Mouse (Mus musculus) liver, embryonic 14.5 days (tissue): Measurements from ENCODE around the gene Psmb7. TPM values are rescaled to one million over a fixed set of nuclear protein-coding genes. Genes with fewer than 3 reads are reported as not detected.

Experiments used
- ATAC-seq: fragments of 200-750 bp; cut with Nextera tagmentation; 2 replicates; pipeline ENCODE4 v1.8.0; 2017; ENCODE audit warnings: moderate number of reproducible peaks, mild to moderate bottlenecking, moderate library complexity; ENCODE audit not compliant: insufficient read depth
- DNase-seq, 3 experiments: peaks; one replicate each; pipeline ENCODE4 v3.0.0-alpha.2; 2012 to 2013; ENCODE audit warnings: low read depth in 3 of 3, low spot score in 3 of 3
- H3K27ac ChIP-seq: fragments of 300-500 bp; sonication (generic); 2 replicates; pipeline ENCODE4 v1.5.1; 2014; ENCODE audit warnings: moderate library complexity, mild to moderate bottlenecking, control low read depth, inconsistent platforms
- H3K27me3 ChIP-seq: fragments of 300-500 bp; sonication (generic); 2 replicates; pipeline ENCODE4 v1.6.1; 2014; ENCODE audit warnings: mild to moderate bottlenecking, low read length, moderate library complexity; ENCODE audit not compliant: control insufficient read depth, insufficient read depth
- H3K36me3 ChIP-seq: fragments of 300-500 bp; sonication (generic); replicated peaks from 2 replicates; pipeline ENCODE4 v1.6.1; 2014; ENCODE audit warnings: low read depth; ENCODE audit not compliant: control insufficient read depth, insufficient read depth
- H3K4me1 ChIP-seq, 2 experiments: fragments of 200-500 bp in 1 of 2; fragments of 300-500 bp in 1 of 2; sonication (generic) in 1 of 2; replicated peaks; 2 replicates each; pipeline ENCODE4 v1.6.1; 2012 to 2014; ENCODE audit warnings: antibody characterized with exemption in 1 of 2, inconsistent platforms in 1 of 2, low read length in 1 of 2; ENCODE audit not compliant: control insufficient read depth in 2 of 2, insufficient read depth in 2 of 2
- H3K4me2 ChIP-seq: fragments of 300-500 bp; sonication (generic); 2 replicates; pipeline ENCODE4 v1.6.1; 2014; ENCODE audit warnings: low read depth, mild to moderate bottlenecking, control low read depth, moderate library complexity
- H3K4me3 ChIP-seq, 2 experiments: fragments of 200-500 bp in 1 of 2; fragments of 300-500 bp in 1 of 2; sonication (generic) in 1 of 2; 2 replicates each; pipeline ENCODE4 v1.5.1; 2012 to 2014; ENCODE audit warnings: low read depth in 2 of 2, low read length in 2 of 2, mild to moderate bottlenecking in 2 of 2, control low read depth in 1 of 2, inconsistent platforms in 1 of 2, moderate library complexity in 1 of 2; ENCODE audit not compliant: insufficient read depth in 1 of 2
- H3K9ac ChIP-seq: fragments of 300-500 bp; sonication (generic); replicated peaks from 2 replicates; pipeline ENCODE4 v1.6.1; 2014; ENCODE audit warnings: mild to moderate bottlenecking, control low read depth, moderate library complexity
- H3K9me3 ChIP-seq: fragments of 300-500 bp; sonication (generic); 2 replicates; pipeline ENCODE4 v1.6.1; 2016; ENCODE audit warnings: low read length, mixed read lengths; ENCODE audit not compliant: control insufficient read depth
- CTCF ChIP-seq: IDR thresholded peaks from 2 replicates; pipeline ENCODE4 v1.5.1; 2016; ENCODE audit warnings: antibody characterized with exemption, low read depth, control low read depth
- EP300 ChIP-seq: IDR thresholded peaks from 2 replicates; pipeline ENCODE4 v1.6.1; 2016; ENCODE audit warnings: antibody characterized with exemption, low read depth
- WGBS: fragments of 180-500 bp; shearing (Covaris S2); extraction: QIAGEN DNeasy Blood & Tissue Kit; methylation state at CpG from one replicate; pipeline ENCODE4 v1.1.7; 2014; ENCODE audit not compliant: insufficient replicate concordance; 5-methylcytosine and 5-hydroxymethylcytosine counted together
- polyA plus RNA-seq, 2 experiments: library from polyadenylated mRNA; depleted of rRNA in 1 of 2; stranded (reverse) in 1 of 2; unstranded in 1 of 2; fragments of >200 nt; fragmentation: Nextera tagmentation in 1 of 2; extraction: Ambion mirVana in 1 of 2; gene quantifications; 2 replicates each; pipeline versions ENCODE4 v1.2.1 to v1.2.3; 2012 to 2014

The Psmb7 gene
- polyA plus RNA-seq, 2 experiments = 152 to 179 TPM

GRCm38 (mm10) chr2:38652565-38653292 lies 8.8 kb upstream of the Psmb7 start:
- Histone ChIP-seq H3K27ac (no peak overlapping the region), H3K4me1 (no peaks in the 10 kb centered on the region), H3K4me2 (no peak overlapping the region), H3K27me3 (peaks cover 2% of the 10 kb centered on the region), H3K9me3 (no peaks in the 10 kb centered on the region), H3K4me3 (no peak overlapping the region), H3K36me3 (no peaks in the 10 kb centered on the region), H3K9ac (no peak overlapping the region)
- no peak for ATAC-seq
- TF ChIP-seq CTCF (no peak), EP300 (no peak)
- WGBS = 52% methylated on average over 10 of the region's 10 CpGs
- no peak for DNase-seq

GRCm38 (mm10) chr2:38652098-38652497 lies 8.2 kb upstream of the Psmb7 start:
- no peak overlapping the region for H3K27ac ChIP-seq
- WGBS = 57% methylated on average over 7 of the region's 7 CpGs
- ATAC-seq (no peak), DNase-seq (no peak)
- TF ChIP-seq CTCF (no peak), EP300 (no peak)
- H3K4me2 ChIP-seq = no peak overlapping the region
- H3K27me3 ChIP-seq = no peaks in the 10 kb centered on the region
- H3K4me1 ChIP-seq = no peaks in the 10 kb centered on the region
- H3K9ac ChIP-seq = no peak overlapping the region
- no peak overlapping the region for H3K4me3 ChIP-seq
- no peaks in the 10 kb centered on the region for H3K36me3 ChIP-seq
- H3K9me3 ChIP-seq = no peaks in the 10 kb centered on the region

DNA sequence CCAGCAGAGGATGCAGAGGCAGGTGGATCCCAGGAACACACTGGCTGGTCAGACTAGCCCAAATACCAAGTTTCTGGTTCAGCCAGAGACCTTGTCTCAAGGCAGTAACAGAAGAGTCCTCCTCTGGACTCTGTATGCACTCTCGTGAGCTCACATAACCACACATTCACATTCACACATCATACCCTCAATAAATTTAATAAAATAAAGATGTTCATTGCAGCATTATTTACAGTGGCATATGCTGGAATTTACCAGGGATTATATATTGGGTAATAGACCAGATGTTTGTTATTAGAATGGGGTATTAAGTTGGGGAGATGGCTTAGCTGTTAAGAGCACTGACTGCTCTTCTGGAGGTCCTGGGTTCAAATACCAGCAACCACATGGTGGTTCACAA lies 6.5 kb upstream of the Psmb7 start:
- no peak for TF ChIP-seq CTCF
- TF ChIP-seq EP300 = no peak
- 55% methylated on average over 1 of the region's 1 CpGs for WGBS
- no peaks in the 10 kb centered on the region for H3K9me3 ChIP-seq

DNA sequence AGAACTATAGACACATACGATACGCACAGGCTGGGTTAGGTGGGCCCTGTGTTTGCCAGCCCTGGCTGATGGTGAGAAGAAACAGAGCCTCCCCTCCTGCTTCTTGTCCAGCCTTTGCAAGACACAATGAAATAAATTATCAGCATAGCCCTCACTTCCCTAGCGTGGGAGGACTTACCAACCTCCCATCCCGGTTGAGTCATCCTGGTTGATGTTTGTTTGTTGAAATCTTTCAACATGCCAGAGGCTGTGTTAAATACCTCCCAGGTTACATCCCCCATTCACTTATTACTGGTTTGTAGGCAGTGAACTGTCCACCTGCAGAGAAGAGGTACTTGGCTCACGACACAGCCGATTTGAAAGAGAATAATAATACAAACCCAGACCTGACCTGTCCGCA lies 3.8 kb upstream of the Psmb7 start:
- H3K4me3 ChIP-seq = no peak overlapping the region
- peaks cover 5 to 7% of the 10 kb centered on the region in 2 experiments for H3K4me1 ChIP-seq
- TF ChIP-seq EP300 (no peak), CTCF (no peak)
- no peaks in the 10 kb centered on the region for H3K9me3 ChIP-seq
- H3K36me3 ChIP-seq = no peaks in the 10 kb centered on the region
- H3K27me3 ChIP-seq = no peaks in the 10 kb centered on the region
- no peak overlapping the region for H3K27ac ChIP-seq
- 67% methylated on average over 7 of the region's 7 CpGs for WGBS
- no peak for DNase-seq
- no peak overlapping the region for H3K4me2 ChIP-seq
- no peak overlapping the region for H3K9ac ChIP-seq
- no peak for ATAC-seq

More for the DNA sequence above, 6.5 kb upstream of the Psmb7 start:
- Histone ChIP-seq H3K36me3 (no peaks in the 10 kb centered on the region), H3K4me1 (no peaks in the 10 kb centered on the region), H3K27ac (no peak overlapping the region), H3K27me3 (no peaks in the 10 kb centered on the region), H3K4me2 (no peak overlapping the region), H3K9ac (no peak overlapping the region), H3K4me3 (no peak overlapping the region)
- DNase-seq = no peak
- ATAC-seq = no peak

- no peaks in the 10 kb centered on the region for H3K27me3 ChIP-seq
- no peak overlapping the region for H3K27ac ChIP-seq
Measured at GRCm38 (mm10) chr2:38647201-38647606, 3.3 kb upstream of the Psmb7 start.

More at GRCm38 (mm10) chr2:38647201-38647606, 3.3 kb upstream of the Psmb7 start:
- Histone ChIP-seq H3K9ac (no peak overlapping the region), H3K36me3 (0 out of 2 replicates have a peak, but pooled peaks cover 2% of the 10 kb centered on the region), H3K4me1 (peaks cover 7 to 11% of the 10 kb centered on the region in 2 experiments), H3K4me3 (no peak overlapping the region), H3K4me2 (no peak overlapping the region), H3K9me3 (no peaks in the 10 kb centered on the region)
- WGBS = 65% methylated on average over 8 of the region's 8 CpGs
- no peak for TF ChIP-seq EP300
- no peak for DNase-seq
- ATAC-seq = no peak
